Mouse (Mus musculus) bone marrow, adult 2 months (tissue): ENCODE measurements around the gene Nr2f1.

Experiments
- CTCF ChIP-seq: fragments of 200-500 bp; IDR thresholded peaks from 2 replicates; pipeline ENCODE4 v1.5.1; 2011; ENCODE audit warnings: low read length, control low read depth; ENCODE audit not compliant: control insufficient read depth, insufficient read depth
- POLR2A ChIP-seq: fragments of 200-500 bp; IDR thresholded peaks from 2 replicates; pipeline ENCODE4 v1.6.1; 2011; ENCODE audit warnings: low read depth, mild to moderate bottlenecking, control low read depth, low read length, borderline replicate concordance; ENCODE audit not compliant: control insufficient read depth

DNA sequence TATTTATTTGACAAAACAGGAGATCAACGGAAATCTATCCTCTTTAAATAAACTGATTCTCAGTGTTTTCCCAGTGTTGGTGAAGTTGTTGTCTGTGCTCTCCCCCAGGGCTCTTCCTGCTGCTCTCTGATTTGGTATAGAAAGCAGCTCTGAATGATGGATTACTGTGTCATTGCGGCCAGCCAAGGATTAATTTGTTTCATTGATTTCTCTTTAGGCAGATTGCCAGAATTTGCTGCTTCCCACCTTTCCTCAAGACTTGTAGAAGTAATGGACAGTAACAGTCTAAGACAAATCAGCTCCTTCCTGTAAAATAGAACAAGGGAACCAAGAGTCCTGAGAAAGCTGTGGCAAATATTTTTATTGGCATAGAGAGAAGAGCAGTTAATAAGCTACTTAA, 15.7 kb upstream of the Nr2f1 start:
- no peak for TF ChIP-seq CTCF
- no peak for TF ChIP-seq POLR2A
